Mouse (Mus musculus) lung, adult 2 months (tissue): ENCODE measurements around the gene Cask.

Experiments
- CTCF ChIP-seq: fragments of 200-500 bp; IDR thresholded peaks from 2 replicates; pipeline ENCODE4 v1.5.1; 2011; ENCODE audit warnings: mild to moderate bottlenecking, low read length, control low read depth; ENCODE audit not compliant: insufficient read depth
- POLR2A ChIP-seq: fragments of 200-500 bp; IDR thresholded peaks from 2 replicates; pipeline ENCODE4 v1.6.1; 2011; ENCODE audit warnings: low read depth, mild to moderate bottlenecking, control low read depth, low read length, borderline replicate concordance; ENCODE audit errors: extremely low read depth

DNA sequence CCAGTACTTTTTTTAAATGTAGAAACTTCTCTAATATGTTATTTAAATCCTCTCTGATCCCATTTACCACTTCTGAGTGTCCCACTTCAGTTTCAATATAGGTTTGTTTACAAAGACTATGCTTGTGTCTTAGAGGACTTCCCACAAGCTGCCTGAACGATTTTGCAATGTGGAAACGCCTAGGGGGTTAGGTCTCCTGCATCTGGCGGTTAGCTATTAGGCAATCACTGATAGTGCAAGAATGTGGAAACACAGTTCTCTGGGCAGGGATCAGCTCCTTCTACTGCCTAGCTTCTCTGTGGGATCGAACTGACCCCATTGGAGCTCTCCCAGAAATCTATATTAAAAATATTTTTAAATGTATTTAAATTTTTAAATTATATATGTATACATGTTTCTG lies at the start of gene Cask:
- TF ChIP-seq CTCF, result no peak
- no peak for TF ChIP-seq POLR2A
